Mouse (Mus musculus): ENCODE results near the gene Ccnf.

DNA sequence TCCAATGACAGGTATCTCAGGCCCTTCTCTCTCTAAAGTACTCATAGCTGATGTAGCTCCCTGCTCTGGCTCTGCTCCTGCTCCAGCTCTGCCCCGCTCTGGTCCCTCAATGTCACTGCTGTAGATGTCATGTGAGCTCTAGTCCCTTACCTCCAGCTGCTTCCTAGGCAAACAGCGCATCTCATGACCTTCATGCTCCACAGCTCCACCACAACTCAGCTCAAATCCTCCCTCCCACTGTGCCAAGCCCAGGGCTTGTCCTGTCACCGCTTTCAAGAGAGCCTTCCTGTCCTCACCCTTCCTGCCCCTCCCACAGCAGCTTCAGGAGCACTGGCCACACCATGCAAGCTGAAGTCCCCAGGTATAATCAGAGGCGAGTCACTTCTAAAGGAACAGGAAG is 51.5 kb downstream of the Ccnf start:
- no peak for TF ChIP-seq CTCF (IDR thresholded peaks at IDR 0.05; ENCODE audit: low read depth, low read length)
- no peak for TF ChIP-seq POLR2A (IDR thresholded peaks at IDR 0.05; ENCODE audit: extremely low read depth, insufficient read depth, low read length)
